Mouse (Mus musculus): Measurements from ENCODE around the gene Zfp979. TPM values are rescaled to one million over a fixed set of nuclear protein-coding genes. Genes with fewer than 3 reads are reported as not detected.
"Not testable (repeated sequence)": the region's sequence is repeated elsewhere in the genome, so short reads cannot be mapped to it uniquely, and the experiment has no call there.

Gene Zfp979
- polyA plus RNA-seq, 1 experiment from 2014 or later: 4.0 TPM

DNA sequence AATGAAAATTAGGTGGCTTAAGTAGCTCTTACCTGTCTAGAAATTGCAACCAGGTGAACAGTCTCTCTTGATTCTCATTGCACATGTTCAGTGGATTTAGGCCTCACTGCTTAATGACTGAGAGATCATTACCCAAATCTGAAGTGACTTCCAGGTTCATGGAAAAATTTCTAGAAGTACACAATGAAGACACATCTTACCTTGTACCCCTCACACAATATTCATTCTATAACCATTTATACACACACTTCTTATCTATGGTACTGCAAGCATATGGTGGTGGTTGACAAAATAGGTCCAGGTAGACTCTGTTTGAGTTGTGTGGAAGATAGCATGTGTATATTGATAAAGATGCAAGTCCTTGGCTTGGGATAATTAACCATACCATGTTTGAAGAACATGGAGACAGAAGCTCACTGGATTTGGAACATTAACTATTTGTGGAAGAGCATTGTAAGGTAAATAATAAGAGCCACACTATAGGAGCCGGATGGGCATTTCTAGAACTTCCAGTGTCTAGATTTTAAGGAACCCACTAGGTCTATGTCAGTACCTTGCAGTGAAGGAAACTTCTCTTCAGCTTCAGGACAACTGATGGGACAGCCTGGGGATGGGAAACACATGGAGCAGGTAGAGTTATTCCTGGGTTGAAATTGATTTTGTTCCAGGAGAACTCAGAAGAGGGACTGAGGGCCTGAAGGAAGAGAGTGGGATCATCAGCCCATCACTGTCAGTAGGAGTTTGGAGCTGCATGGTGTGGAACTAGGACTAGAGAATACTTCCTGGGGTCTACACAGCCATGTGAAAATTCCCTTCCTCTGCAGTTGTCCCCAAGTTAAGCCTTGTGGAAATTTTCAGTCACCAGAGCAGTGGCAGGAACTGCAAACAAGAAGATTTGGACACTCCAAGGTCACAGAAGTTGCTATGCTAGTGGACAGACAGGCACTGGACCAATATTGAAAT, 55.5 kb downstream of the Zfp979 start:
- Histone ChIP-seq H3K4me3 (replicated peaks) (no peak overlapping the region), H3K4me2 (no peak overlapping the region), H3K9me3 (replicated peaks) (peaks cover 28% of the 10 kb centered on the region), H3K4me1 (no peaks in the 10 kb centered on the region), H3K9ac (no peak overlapping the region), H3K27ac (no peak overlapping the region), H3K36me3 (no peaks in the 10 kb centered on the region), H3K27me3 (no peaks in the 10 kb centered on the region)
- ATAC-seq (replicated peaks; ENCODE audit: low FRiP score): no peak
- 66% methylated on average over 1 of the region's 1 CpGs for WGBS

DNA sequence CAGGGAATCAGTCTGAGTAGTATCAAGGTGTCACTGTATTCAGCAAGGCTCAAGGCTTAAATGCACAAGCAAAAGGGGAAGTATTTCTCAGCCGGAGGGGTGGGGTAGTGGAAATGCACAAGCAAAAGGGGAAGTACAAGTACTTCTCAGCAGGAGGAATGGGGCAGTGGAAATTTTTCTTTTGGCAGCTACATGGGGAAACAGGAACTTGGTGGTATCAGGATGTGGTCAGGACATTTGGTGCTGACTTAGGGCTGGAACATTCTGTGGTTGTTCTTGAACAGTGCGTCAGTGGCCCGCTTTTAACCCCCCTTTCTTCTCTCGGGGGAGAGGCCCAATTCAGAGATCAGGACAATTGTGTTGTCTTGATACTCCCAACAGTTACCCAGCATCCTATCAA, 62.9 kb downstream of the Zfp979 start:
- not testable (repeated sequence) for H3K4me3 ChIP-seq (replicated peaks); H3K36me3 ChIP-seq; ATAC-seq (replicated peaks; ENCODE audit: low FRiP score); H3K4me2 ChIP-seq; H3K4me1 ChIP-seq; H3K9ac ChIP-seq; H3K27ac ChIP-seq; H3K27me3 ChIP-seq
- WGBS: 93% methylated on average over 4 of the region's 4 CpGs
- peaks cover 18% of the 10 kb centered on the region; the same call in 1 of the 2 replicates for H3K9me3 ChIP-seq (replicated peaks)

DNA sequence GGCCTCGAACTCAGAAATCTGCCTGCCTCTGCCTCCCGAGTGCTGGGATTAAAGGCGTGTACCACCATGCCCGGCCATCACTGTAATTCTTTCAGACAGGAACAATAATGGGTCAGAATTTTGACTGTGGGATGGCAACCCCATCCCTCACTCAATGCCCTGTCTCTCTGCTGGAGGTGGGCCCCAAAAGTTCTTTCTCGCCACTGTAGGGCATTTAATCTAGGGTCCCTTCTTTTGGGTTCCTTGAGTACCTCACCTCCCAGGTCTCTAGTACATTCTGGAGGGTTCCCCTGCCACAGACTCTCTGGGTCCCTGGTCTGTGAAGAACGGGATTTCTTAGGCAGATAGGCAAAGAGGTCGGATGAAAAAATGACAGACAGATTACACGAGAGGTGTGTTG, 71.2 kb downstream of the Zfp979 start:
- not testable (repeated sequence) for H3K9me3 ChIP-seq (replicated peaks); H3K4me1 ChIP-seq; H3K36me3 ChIP-seq; H3K27me3 ChIP-seq; H3K27ac ChIP-seq; H3K4me2 ChIP-seq; ATAC-seq (replicated peaks; ENCODE audit: low FRiP score); H3K9ac ChIP-seq; H3K4me3 ChIP-seq (replicated peaks)
- 87% methylated on average over 8 of the region's 8 CpGs for WGBS

DNA sequence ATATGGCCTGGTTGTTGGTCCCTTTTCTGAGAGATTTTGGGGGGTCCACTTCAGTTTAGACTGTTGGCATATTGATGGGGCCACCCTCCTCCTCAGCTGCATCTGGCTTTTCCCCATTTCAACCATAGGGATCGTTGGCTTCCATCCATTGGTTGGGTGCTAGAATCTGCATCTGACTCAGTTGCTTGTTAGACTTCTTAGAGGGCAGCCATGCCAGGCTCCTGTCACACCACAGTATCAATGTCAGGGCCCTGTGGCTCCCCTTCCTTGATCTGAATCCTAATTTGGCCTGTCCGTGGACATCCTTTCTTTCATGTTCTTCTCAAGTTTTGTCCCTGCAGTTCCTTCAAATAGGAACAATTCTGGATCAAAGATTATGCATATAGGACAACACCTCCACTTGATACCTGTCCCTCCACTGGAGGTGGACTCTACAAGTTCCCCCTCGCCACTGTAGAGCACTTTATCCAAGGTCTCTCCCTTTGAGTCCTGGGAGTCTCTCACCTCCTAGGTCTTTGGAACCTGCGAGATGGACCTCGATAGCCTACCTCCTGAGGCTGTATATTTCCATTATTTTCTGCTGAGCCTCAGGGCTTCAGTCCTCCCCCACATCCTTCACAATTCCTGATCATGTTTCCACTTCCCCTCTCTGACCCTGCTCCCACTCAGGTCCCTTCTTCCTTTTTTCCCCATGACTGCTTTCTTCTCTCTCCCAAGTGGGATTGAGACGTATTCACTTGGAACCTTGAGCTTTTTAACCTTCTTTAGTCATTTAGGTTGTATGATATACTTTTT, 76.7 kb downstream of the Zfp979 start:
- Histone ChIP-seq H3K9ac (no peak overlapping the region), H3K9me3 (replicated peaks) (peaks cover 9% of the 10 kb centered on the region; the same call in 1 of the 2 replicates), H3K27ac (no peak overlapping the region), H3K4me3 (replicated peaks) (no peak overlapping the region), H3K36me3 (no peaks in the 10 kb centered on the region), H3K4me1 (no peaks in the 10 kb centered on the region), H3K27me3 (no peaks in the 10 kb centered on the region), H3K4me2 (no peak overlapping the region)
- ATAC-seq (replicated peaks; ENCODE audit: low FRiP score): no peak
- WGBS: 70% methylated on average over 6 of the region's 6 CpGs

Other genes with a start within 250 kb of the Zfp979 start
- gene Zfp982, start 150.1 kb downstream of the Zfp979 start, polyA plus RNA-seq (2015; fragmentation: Nextera tagmentation; extraction: Ambion mirVana): 7.7 and 8.0 TPM in 2 replicates
- 0.36 and 0.49 TPM in 2 replicates for gene Gm16503, start 102.3 kb downstream of the Zfp979 start, polyA plus RNA-seq (2015; fragmentation: Nextera tagmentation; extraction: Ambion mirVana)
- gene Zfp985, start 89.2 kb downstream of the Zfp979 start, polyA plus RNA-seq (2015; fragmentation: Nextera tagmentation; extraction: Ambion mirVana): 0.30 and 0.53 TPM in 2 replicates
- gene Zfp534, start 60.0 kb upstream of the Zfp979 start, polyA plus RNA-seq (2015; fragmentation: Nextera tagmentation; extraction: Ambion mirVana): not detected in 2 replicates
- 8.3 and 9.1 TPM in 2 replicates for gene Zfp984, start 167.3 kb upstream of the Zfp979 start, polyA plus RNA-seq (2015; fragmentation: Nextera tagmentation; extraction: Ambion mirVana)
- gene Zfp933, start 205.9 kb upstream of the Zfp979 start, polyA plus RNA-seq (2015; fragmentation: Nextera tagmentation; extraction: Ambion mirVana): 4.8 and 5.6 TPM in 2 replicates
- gene Miip, start 226.3 kb upstream of the Zfp979 start, polyA plus RNA-seq (2015; fragmentation: Nextera tagmentation; extraction: Ambion mirVana): 45.2 and 51.3 TPM in 2 replicates
- 12.8 and 12.9 TPM in 2 replicates for gene Fv1, start 226.5 kb upstream of the Zfp979 start, polyA plus RNA-seq (2015; fragmentation: Nextera tagmentation; extraction: Ambion mirVana)